Mouse (Mus musculus): Measurements from ENCODE around the gene Gch1. TPM values are rescaled to one million over a fixed set of nuclear protein-coding genes. Genes with fewer than 3 reads are reported as not detected.

The Gch1 gene
- polyA plus RNA-seq (2017; shearing (Covaris generic)): 3.5 TPM

GRCm38 (mm10) chr14:47188848-47189634, at the start of gene Gch1:
Gene Gch1 (minus strand): TSS chr14:47189413.

Other genes with a start within 250 kb of the Gch1 start
- gene Wdhd1, start 87.4 kb upstream of the Gch1 start, polyA plus RNA-seq (2017; shearing (Covaris generic)): 15.7 TPM
- gene Socs4, start 87.5 kb upstream of the Gch1 start, polyA plus RNA-seq (2017; shearing (Covaris generic)): 3.3 TPM
- 67.0 TPM for gene Mapk1ip1l, start 108.9 kb upstream of the Gch1 start, polyA plus RNA-seq (2017; shearing (Covaris generic))
- gene Lgals3, start 178.3 kb upstream of the Gch1 start, polyA plus RNA-seq (2017; shearing (Covaris generic)): 14.6 TPM
- gene Dlgap5, start 229.0 kb upstream of the Gch1 start, polyA plus RNA-seq (2017; shearing (Covaris generic)): 13.5 TPM

Data from CD4-positive, CD25-positive, alpha-beta regulatory T cell, adult 9 weeks (primary cell).